9 mouse cellular contexts compared by ENCODE assay signal in genomic region chr3:133876439-133877072, GRCm38 (mm10).
DNase-seq lines count a peak whose midpoint lies in the region; ATAC-seq and TF ChIP-seq lines count a peak whose summit lies in the region.
"Had no signal": no experiment of that assay in that cellular context is flagged by ENCODE, and none has a peak within 500 bp of the region (broad histone marks: within the 10 kb centered on the region; RNA-seq: fewer than 3 reads in every experiment).

No protein-coding gene starts in this region.

- 20% methylated on average over 13 of the region's 13 CpGs for WGBS in hindbrain, embryonic 11.5 days

- H3K9me3 ChIP-seq in hindbrain, embryonic 11.5 days (ENCODE audit: control insufficient read depth, low read length) = no peaks in the 10 kb centered on the region
- H3K9me3 ChIP-seq: megakaryocyte, embryonic 14.5 days had no signal

- CTCF ChIA-PET in Patski (lab: Charles Lee) = interaction anchor here (0.8 to 2.6 kb wide), 2 partner anchors 751 to 753 kb away, joined by 4 to 12 read pairs; no protein-coding TSS in a partner anchor

- POLR2A ChIA-PET in Patski (lab: Charles Lee) = no interaction called here

- peak; percentile 97 for TF ChIP-seq CTCF in Patski (IDR thresholded peaks at IDR 0.05)

- in situ Hi-C loops in Patski (cut with MboI; ENCODE audit: low pct_unique_long_range_greater_than_20kb) = no loop called here

- peak overlapping the region; percentile 12; the same call in 1 of the 2 replicates for H3K27ac ChIP-seq in hindbrain, embryonic 11.5 days (ENCODE audit: low read depth, low read length)

- no peaks in the 10 kb centered on the region for H3K27me3 ChIP-seq in Patski
- no peaks in the 10 kb centered on the region for H3K27me3 ChIP-seq in hindbrain, embryonic 11.5 days (ENCODE audit: control insufficient read depth, insufficient read depth, low read length)

- no peaks in the 10 kb centered on the region for H3K4me1 ChIP-seq in hindbrain, embryonic 11.5 days (replicated peaks; ENCODE audit: control insufficient read depth, insufficient read depth, low read length)

- H3K9ac ChIP-seq in hindbrain, embryonic 11.5 days (ENCODE audit: low read depth, low read length) = no peak overlapping the region

- H3K4me2 ChIP-seq in hindbrain, embryonic 11.5 days (replicated peaks; ENCODE audit: low read depth, low read length) = no peak overlapping the region

- H3K4me3 ChIP-seq in hindbrain, embryonic 11.5 days (ENCODE audit: low read depth, low read length) = no peak overlapping the region
- H3K4me3 ChIP-seq: megakaryocyte, embryonic 14.5 days had no signal

- no peaks in the 10 kb centered on the region for H3K36me3 ChIP-seq in hindbrain, embryonic 11.5 days (ENCODE audit: control insufficient read depth, insufficient read depth, low read length)

- peak; percentile 90 for ATAC-seq in Patski
- ATAC-seq in hindbrain, embryonic 11.5 days (ENCODE audit: low FRiP score) = peak; percentile 83

- DNase-seq in Patski (ENCODE audit: low read depth, low spot score) = peak; percentile 39
- DNase-seq in cerebellum, adult 9-10 months = peak; percentile 69
- DNase-seq in frontal cortex, postnatal 10 days (ENCODE audit: low spot score in 2 of 2) = peak; percentile 39 to 76
- peak; percentile 88 for DNase-seq in hindbrain, embryonic 11.5 days (ENCODE audit: low spot score)
- peak; percentile 73 for DNase-seq in layer of hippocampus, adult 9-10 months (ENCODE audit: low spot score)
- DNase-seq in lung, postnatal 10 days = peak; percentile 78
- peak; percentile 89 to 91 for DNase-seq in right cerebral cortex, adult 2 months (ENCODE audit: low spot score in 2 of 2)
- no peak for DNase-seq in thymus, postnatal 10 days (ENCODE audit: low spot score in 2 of 2)

Comparison
In these comparisons a context has a peak if more than half of its experiments do, and no peak if none do; other contexts are left out.
1. DNase-seq: peak in Patski (single experiment), cerebellum, adult 9-10 months (single experiment), frontal cortex, postnatal 10 days (2 of 2), hindbrain, embryonic 11.5 days (single experiment), layer of hippocampus, adult 9-10 months (single experiment), lung, postnatal 10 days (single experiment) and right cerebral cortex, adult 2 months (2 of 2); none in thymus, postnatal 10 days (0 of 2).